Mouse (Mus musculus): ENCODE measurements around the gene Defb36. TPM values are rescaled to one million over a fixed set of nuclear protein-coding genes. Genes with fewer than 3 reads are reported as not detected.

Defb36 gene
- not detected in 2 replicates for polyA plus RNA-seq (2012; ENCODE audit: insufficient read depth, low replicate concordance)

GRCm38 (mm10) chr2:152604057-152604456, at the start of gene Defb36:
Gene Defb36, plus strand, starts transcription at chr2:152604327.
- no peaks in the 10 kb centered on the region for H3K36me3 ChIP-seq (replicated peaks; ENCODE audit: low read length)
- no peak within 1 kb of the TSS for H3K4me3 ChIP-seq (replicated peaks)
- peaks cover 49% of the 10 kb centered on the region for H3K4me1 ChIP-seq
- H3K27me3 ChIP-seq (replicated peaks), result peaks cover 25% of the 10 kb centered on the region
- TF ChIP-seq GATA1 (IDR thresholded peaks at IDR 0.05; ENCODE audit: borderline replicate concordance, low read length) (no peak), FLI1 (IDR thresholded peaks at IDR 0.05; ENCODE audit: low read length) (no peak)
- H3K9me3 ChIP-seq, result peaks cover 30% of the 10 kb centered on the region

- peaks cover 24% of the 10 kb centered on the region for H3K4me1 ChIP-seq
- no peaks in the 10 kb centered on the region for H3K36me3 ChIP-seq (replicated peaks; ENCODE audit: low read length)
- TF ChIP-seq FLI1 (IDR thresholded peaks at IDR 0.05; ENCODE audit: low read length), result no peak
- no peak for TF ChIP-seq GATA1 (IDR thresholded peaks at IDR 0.05; ENCODE audit: borderline replicate concordance, low read length)
- H3K9me3 ChIP-seq, result peaks cover 7% of the 10 kb centered on the region
- no peak overlapping the region for H3K4me3 ChIP-seq (replicated peaks)
- peaks cover 30% of the 10 kb centered on the region for H3K27me3 ChIP-seq (replicated peaks)
Observed at GRCm38 (mm10) chr2:152556655-152557054, 47.5 kb upstream of the Defb36 start.

- H3K9me3 ChIP-seq, result peaks cover 13% of the 10 kb centered on the region
- H3K4me3 ChIP-seq (replicated peaks), result no peak within 1 kb of the TSS
- no peaks in the 10 kb centered on the region for H3K36me3 ChIP-seq (replicated peaks; ENCODE audit: low read length)
- TF ChIP-seq GATA1 (IDR thresholded peaks at IDR 0.05; ENCODE audit: borderline replicate concordance, low read length), result no peak
- H3K4me1 ChIP-seq, result 0 out of 2 replicates have a peak, but pooled peaks cover 4% of the 10 kb centered on the region
- peaks cover 55% of the 10 kb centered on the region for H3K27me3 ChIP-seq (replicated peaks)
Observed at GRCm38 (mm10) chr2:152569038-152569437, 35.1 kb upstream of the Defb36 start, which contains the start of gene Gm17416. Gene Gm17416, plus strand, starts transcription at chr2:152569338.

GRCm38 (mm10) chr2:152569881-152570280, 34.2 kb upstream of the Defb36 start:
- TF ChIP-seq FLI1 (IDR thresholded peaks at IDR 0.05; ENCODE audit: low read length) (no peak), GATA1 (IDR thresholded peaks at IDR 0.05; ENCODE audit: borderline replicate concordance, low read length) (no peak)
- peaks cover 13% of the 10 kb centered on the region for H3K9me3 ChIP-seq
- no peaks in the 10 kb centered on the region for H3K36me3 ChIP-seq (replicated peaks; ENCODE audit: low read length)
- H3K4me1 ChIP-seq, result 0 out of 2 replicates have a peak, but pooled peaks cover 4% of the 10 kb centered on the region
- H3K4me3 ChIP-seq (replicated peaks), result no peak overlapping the region
- H3K27me3 ChIP-seq (replicated peaks), result peaks cover 60% of the 10 kb centered on the region

GRCm38 (mm10) chr2:152570313-152570712, 33.8 kb upstream of the Defb36 start:
- no peak overlapping the region for H3K4me3 ChIP-seq (replicated peaks)
- peaks cover 13% of the 10 kb centered on the region for H3K9me3 ChIP-seq
- 0 out of 2 replicates have a peak, but pooled peaks cover 4% of the 10 kb centered on the region for H3K4me1 ChIP-seq
- no peaks in the 10 kb centered on the region for H3K36me3 ChIP-seq (replicated peaks; ENCODE audit: low read length)
- TF ChIP-seq FLI1 (IDR thresholded peaks at IDR 0.05; ENCODE audit: low read length) (no peak), GATA1 (IDR thresholded peaks at IDR 0.05; ENCODE audit: borderline replicate concordance, low read length) (no peak)
- H3K27me3 ChIP-seq (replicated peaks), result peaks cover 59% of the 10 kb centered on the region

- Histone ChIP-seq H3K4me3 (replicated peaks) (no peak within 1 kb of the TSS), H3K9me3 (peaks cover 13% of the 10 kb centered on the region), H3K4me1 (peaks cover 5% of the 10 kb centered on the region; the same call in 1 of the 2 replicates), H3K36me3 (replicated peaks; ENCODE audit: low read length) (no peaks in the 10 kb centered on the region), H3K27me3 (replicated peaks) (peaks cover 69% of the 10 kb centered on the region)
- TF ChIP-seq GATA1 (IDR thresholded peaks at IDR 0.05; ENCODE audit: borderline replicate concordance, low read length) (no peak), FLI1 (IDR thresholded peaks at IDR 0.05; ENCODE audit: low read length) (no peak)
Observed at GRCm38 (mm10) chr2:152572114-152572794, 31.9 kb upstream of the Defb36 start, which contains the start of gene Defb21. Gene Defb21, plus strand, starts transcription at chr2:152572744.

- Histone ChIP-seq H3K9me3 (peaks cover 10% of the 10 kb centered on the region), H3K4me3 (replicated peaks) (no peak overlapping the region), H3K27me3 (replicated peaks) (peaks cover 67% of the 10 kb centered on the region), H3K36me3 (replicated peaks; ENCODE audit: low read length) (no peaks in the 10 kb centered on the region), H3K4me1 (peaks cover 5% of the 10 kb centered on the region; the same call in 1 of the 2 replicates)
- TF ChIP-seq GATA1 (IDR thresholded peaks at IDR 0.05; ENCODE audit: borderline replicate concordance, low read length), result no peak
- TF ChIP-seq FLI1 (IDR thresholded peaks at IDR 0.05; ENCODE audit: low read length), result no peak
Observed at GRCm38 (mm10) chr2:152573484-152573883, 30.6 kb upstream of the Defb36 start.

- H3K4me1 ChIP-seq, result peaks cover 25% of the 10 kb centered on the region
- H3K4me3 ChIP-seq (replicated peaks), result no peak within 1 kb of the TSS
- TF ChIP-seq GATA1 (IDR thresholded peaks at IDR 0.05; ENCODE audit: borderline replicate concordance, low read length) (no peak), FLI1 (IDR thresholded peaks at IDR 0.05; ENCODE audit: low read length) (no peak)
- peaks cover 64% of the 10 kb centered on the region for H3K27me3 ChIP-seq (replicated peaks)
- H3K9me3 ChIP-seq, result no peaks in the 10 kb centered on the region
- H3K36me3 ChIP-seq (replicated peaks; ENCODE audit: low read length), result no peaks in the 10 kb centered on the region
Observed at GRCm38 (mm10) chr2:152580107-152580506, 24.0 kb upstream of the Defb36 start, which contains the start of gene Defb19. Gene Defb19, minus strand, starts transcription at chr2:152580312.

- no peak for TF ChIP-seq FLI1 (IDR thresholded peaks at IDR 0.05; ENCODE audit: low read length)
- no peak for TF ChIP-seq GATA1 (IDR thresholded peaks at IDR 0.05; ENCODE audit: borderline replicate concordance, low read length)
- no peaks in the 10 kb centered on the region for H3K36me3 ChIP-seq (replicated peaks; ENCODE audit: low read length)
- peaks cover 28% of the 10 kb centered on the region for H3K4me1 ChIP-seq
- H3K9me3 ChIP-seq, result no peaks in the 10 kb centered on the region
- peaks cover 67% of the 10 kb centered on the region for H3K27me3 ChIP-seq (replicated peaks)
- H3K4me3 ChIP-seq (replicated peaks), result no peak overlapping the region
Observed at GRCm38 (mm10) chr2:152580612-152581011, 23.5 kb upstream of the Defb36 start.

GRCm38 (mm10) chr2:152586926-152587560, 17.1 kb upstream of the Defb36 start:
- no peaks in the 10 kb centered on the region for H3K36me3 ChIP-seq (replicated peaks; ENCODE audit: low read length)
- H3K4me3 ChIP-seq (replicated peaks), result no peak overlapping the region
- H3K27me3 ChIP-seq (replicated peaks), result peaks cover 42% of the 10 kb centered on the region
- H3K4me1 ChIP-seq, result peaks cover 64% of the 10 kb centered on the region
- H3K9me3 ChIP-seq, result no peaks in the 10 kb centered on the region
- TF ChIP-seq FLI1 (IDR thresholded peaks at IDR 0.05; ENCODE audit: low read length) (no peak), GATA1 (IDR thresholded peaks at IDR 0.05; ENCODE audit: borderline replicate concordance, low read length) (no peak)
